Mouse (Mus musculus) G1E (cell line): ENCODE results near the gene Akr1c13.

Experiments used
- CTCF ChIP-seq: IDR thresholded peaks from 2 replicates; pipeline ENCODE4 v1.5.1; 2012; ENCODE audit warnings: low read depth, low read length, inconsistent platforms, mixed read lengths
- GATA2 ChIP-seq: IDR thresholded peaks from 2 replicates; pipeline ENCODE4 v1.6.1; 2012; ENCODE audit warnings: low read depth, low read length, inconsistent platforms, borderline replicate concordance

- TF ChIP-seq CTCF: no peak
- TF ChIP-seq GATA2: no peak
Observed at GRCm38 (mm10) chr13:4230841-4231623, 40.1 kb downstream of the Akr1c13 start.
